Mouse (Mus musculus) hindbrain, embryonic 15.5 days (tissue): ENCODE results near the gene Eef1akmt3. TPM values are rescaled to one million over a fixed set of nuclear protein-coding genes. Genes with fewer than 3 reads are reported as not detected.

Source experiments
- ATAC-seq: fragments of 200-750 bp; cut with Nextera tagmentation; 2 replicates; pipeline ENCODE4 v1.8.0; 2017; ENCODE audit warnings: low read depth, moderate number of reproducible peaks, moderate TSS enrichment; ENCODE audit not compliant: low FRiP score
- H3K27ac ChIP-seq: fragments of 300-500 bp; sonication (generic); replicated peaks from 2 replicates; pipeline ENCODE4 v1.5.1; 2015; ENCODE audit warnings: mild to moderate bottlenecking, inconsistent platforms
- H3K27me3 ChIP-seq: fragments of 300-500 bp; sonication (generic); 2 replicates; pipeline ENCODE4 v1.6.1; 2015; ENCODE audit warnings: control low read depth, inconsistent platforms
- H3K36me3 ChIP-seq: fragments of 300-500 bp; sonication (generic); 2 replicates; pipeline ENCODE4 v1.6.1; 2015; ENCODE audit warnings: control low read depth, inconsistent platforms
- H3K4me1 ChIP-seq: fragments of 300-500 bp; sonication (generic); replicated peaks from 2 replicates; pipeline ENCODE4 v1.6.1; 2015; ENCODE audit warnings: control low read depth, inconsistent platforms
- H3K4me2 ChIP-seq: fragments of 300-500 bp; sonication (generic); 2 replicates; pipeline ENCODE4 v1.6.1; 2015; ENCODE audit warnings: moderate library complexity, mild to moderate bottlenecking, inconsistent platforms
- H3K4me3 ChIP-seq: fragments of 300-500 bp; sonication (generic); 2 replicates; pipeline ENCODE4 v1.5.1; 2015; ENCODE audit warnings: mild to moderate bottlenecking, inconsistent platforms
- H3K9ac ChIP-seq: fragments of 300-500 bp; sonication (generic); 2 replicates; pipeline ENCODE4 v1.6.1; 2015; ENCODE audit warnings: inconsistent platforms
- H3K9me3 ChIP-seq: fragments of 300-500 bp; sonication (generic); 2 replicates; pipeline ENCODE4 v1.6.1; 2016; ENCODE audit warnings: control low read depth, inconsistent platforms
- WGBS: fragments of 180-500 bp; shearing (Covaris S2); methylation state at CpG from one replicate; pipeline ENCODE4 v1.1.7; 2015; 5-methylcytosine and 5-hydroxymethylcytosine counted together
- polyA plus RNA-seq: library from polyadenylated mRNA; unstranded; fragments of >200 nt; fragmentation: Nextera tagmentation; extraction: Ambion mirVana; gene quantifications from 2 replicates; pipeline ENCODE4 v1.2.1, GENCODE M21; 2015

Gene Eef1akmt3
- polyA plus RNA-seq, 1 experiment from 2014 or later: 0.14 TPM

GRCm38 (mm10) chr10:127059174-127059967 is 18.1 kb upstream of the Eef1akmt3 start:
- H3K9me3 ChIP-seq: no peaks in the 10 kb centered on the region
- peak overlapping the region; percentile 94 for H3K27ac ChIP-seq
- ATAC-seq: no peak
- peak overlapping the region; percentile 73 for H3K4me2 ChIP-seq
- no peaks in the 10 kb centered on the region for H3K27me3 ChIP-seq
- H3K4me3 ChIP-seq: peak overlapping the region; percentile 90
- peak overlapping the region; percentile 93 for H3K9ac ChIP-seq
- peaks cover 52% of the 10 kb centered on the region for H3K4me1 ChIP-seq
- H3K36me3 ChIP-seq: peaks cover 28% of the 10 kb centered on the region
- under 1% methylated on average over 55 of the region's 92 CpGs for whole genome bisulfite sequencing

- 4% methylated on average over 8 of the region's 8 CpGs for WGBS
- no peaks in the 10 kb centered on the region for H3K27me3 ChIP-seq
- H3K4me3 ChIP-seq: peak overlapping the region; percentile 90
Measured at GRCm38 (mm10) chr10:127058708-127059107, 17.4 kb upstream of the Eef1akmt3 start.

GRCm38 (mm10) chr10:127058161-127058560 is 16.8 kb upstream of the Eef1akmt3 start:
- Histone ChIP-seq H3K9me3 (no peaks in the 10 kb centered on the region), H3K4me2 (peak overlapping the region; percentile 73), H3K9ac (peak overlapping the region; percentile 93), H3K36me3 (peaks cover 35% of the 10 kb centered on the region), H3K27ac (0 out of 2 replicates have a peak overlapping the region, but pooled peaks have one; percentile 94), H3K4me3 (peak overlapping the region; percentile 90), H3K4me1 (peaks cover 50% of the 10 kb centered on the region), H3K27me3 (no peaks in the 10 kb centered on the region)
- ATAC-seq: no peak
- WGBS: under 1% methylated on average over 9 of the region's 9 CpGs

More at GRCm38 (mm10) chr10:127058708-127059107, 17.4 kb upstream of the Eef1akmt3 start:
- Histone ChIP-seq H3K27ac (peak overlapping the region; percentile 94; the same call in 1 of the 2 replicates), H3K36me3 (peaks cover 34% of the 10 kb centered on the region), H3K4me2 (peak overlapping the region; percentile 73), H3K9me3 (no peaks in the 10 kb centered on the region), H3K4me1 (peaks cover 50% of the 10 kb centered on the region), H3K9ac (peak overlapping the region; percentile 93)
- ATAC-seq: no peak

- Histone ChIP-seq H3K27ac (no peak overlapping the region), H3K9me3 (no peaks in the 10 kb centered on the region), H3K9ac (no peak overlapping the region), H3K27me3 (peaks cover 1% of the 10 kb centered on the region), H3K4me3 (no peak overlapping the region), H3K4me1 (peaks cover 40% of the 10 kb centered on the region), H3K4me2 (no peak overlapping the region), H3K36me3 (peaks cover 38% of the 10 kb centered on the region)
- no peak for ATAC-seq
- WGBS: 90% methylated on average over 20 of the region's 20 CpGs
Measured at GRCm38 (mm10) chr10:127056490-127056889, 15.2 kb upstream of the Eef1akmt3 start.

GRCm38 (mm10) chr10:127055406-127055805 is 14.1 kb upstream of the Eef1akmt3 start:
- Histone ChIP-seq H3K4me1 (peaks cover 34% of the 10 kb centered on the region), H3K9me3 (no peaks in the 10 kb centered on the region), H3K4me3 (no peak overlapping the region), H3K9ac (no peak overlapping the region), H3K27me3 (peaks cover 12% of the 10 kb centered on the region), H3K4me2 (no peak overlapping the region), H3K27ac (no peak overlapping the region), H3K36me3 (peaks cover 38% of the 10 kb centered on the region)
- 90% methylated on average over 8 of the region's 8 CpGs for WGBS
- no peak for ATAC-seq

- no peak for ATAC-seq
- WGBS: 77% methylated on average over 4 of the region's 4 CpGs
Measured at GRCm38 (mm10) chr10:127054646-127055045, 13.3 kb upstream of the Eef1akmt3 start.

GRCm38 (mm10) chr10:127050119-127050474 is 8.8 kb upstream of the Eef1akmt3 start:
- H3K27me3 ChIP-seq: peaks cover 44% of the 10 kb centered on the region
- no peak for ATAC-seq
- WGBS: 17% methylated on average over 10 of the region's 10 CpGs

More at GRCm38 (mm10) chr10:127054646-127055045, 13.3 kb upstream of the Eef1akmt3 start:
- peaks cover 38% of the 10 kb centered on the region for H3K4me1 ChIP-seq
- H3K9ac ChIP-seq: no peak overlapping the region
- H3K9me3 ChIP-seq: no peaks in the 10 kb centered on the region
- H3K27ac ChIP-seq: no peak overlapping the region
- peaks cover 38% of the 10 kb centered on the region for H3K36me3 ChIP-seq
- no peak overlapping the region for H3K4me2 ChIP-seq
- H3K27me3 ChIP-seq: peaks cover 20% of the 10 kb centered on the region
- H3K4me3 ChIP-seq: no peak overlapping the region

GRCm38 (mm10) chr10:127049395-127050118 is 8.2 kb upstream of the Eef1akmt3 start:
- H3K4me1 ChIP-seq: peaks cover 12% of the 10 kb centered on the region; the same call in 1 of the 2 replicates
- H3K36me3 ChIP-seq: peaks cover 12% of the 10 kb centered on the region; the same call in 1 of the 2 replicates
- ATAC-seq: no peak
- H3K9ac ChIP-seq: no peak overlapping the region
- 0 out of 2 replicates have a peak overlapping the region, but pooled peaks have one; percentile 2 for H3K4me3 ChIP-seq
- H3K9me3 ChIP-seq: no peaks in the 10 kb centered on the region
- no peak overlapping the region for H3K27ac ChIP-seq
- peaks cover 44% of the 10 kb centered on the region for H3K27me3 ChIP-seq
- 4% methylated on average over 29 of the region's 29 CpGs for WGBS
- no peak overlapping the region for H3K4me2 ChIP-seq

More at GRCm38 (mm10) chr10:127050119-127050474, 8.8 kb upstream of the Eef1akmt3 start:
- H3K4me1 ChIP-seq: peaks cover 17% of the 10 kb centered on the region; the same call in 1 of the 2 replicates
- H3K36me3 ChIP-seq: peaks cover 15% of the 10 kb centered on the region; the same call in 1 of the 2 replicates
- H3K9me3 ChIP-seq: no peaks in the 10 kb centered on the region
- H3K9ac ChIP-seq: no peak overlapping the region
- H3K4me2 ChIP-seq: no peak overlapping the region
- H3K4me3 ChIP-seq: 0 out of 2 replicates have a peak overlapping the region, but pooled peaks have one; percentile 2
- no peak overlapping the region for H3K27ac ChIP-seq

GRCm38 (mm10) chr10:127048608-127049394 is 7.5 kb upstream of the Eef1akmt3 start:
- 7% methylated on average over 35 of the region's 35 CpGs for WGBS
- Histone ChIP-seq H3K9ac (no peak overlapping the region; the same call in 1 of the 2 replicates), H3K4me1 (peaks cover 12% of the 10 kb centered on the region; the same call in 1 of the 2 replicates), H3K9me3 (no peaks in the 10 kb centered on the region), H3K36me3 (peaks cover 5% of the 10 kb centered on the region; the same call in 1 of the 2 replicates), H3K27ac (no peak overlapping the region), H3K4me2 (no peak overlapping the region), H3K27me3 (peaks cover 44% of the 10 kb centered on the region), H3K4me3 (0 out of 2 replicates have a peak overlapping the region, but pooled peaks have one; percentile 2)
- no peak for ATAC-seq

- 0 out of 2 replicates have a peak, but pooled peaks cover 1% of the 10 kb centered on the region for H3K36me3 ChIP-seq
- ATAC-seq: no peak
- no peak within 1 kb of the TSS for H3K4me2 ChIP-seq
- no peak within 1 kb of the TSS; the same call in 1 of the 2 replicates for H3K9ac ChIP-seq
- 27% methylated on average over 5 of the region's 5 CpGs for WGBS
- H3K9me3 ChIP-seq: no peaks in the 10 kb centered on the region
- peaks cover 44% of the 10 kb centered on the region for H3K27me3 ChIP-seq
- 0 out of 2 replicates have a peak within 1 kb of the TSS, but pooled peaks have one; percentile 2 for H3K4me3 ChIP-seq
- peaks cover 12% of the 10 kb centered on the region for H3K4me1 ChIP-seq
- H3K27ac ChIP-seq: no peak within 1 kb of the TSS
Measured at GRCm38 (mm10) chr10:127047954-127048353, 6.6 kb upstream of the Eef1akmt3 start, which contains the start of gene Cyp27b1. Gene Cyp27b1 (plus strand): TSS chr10:127048250.

- Histone ChIP-seq H3K27me3 (peaks cover 15% of the 10 kb centered on the region), H3K4me3 (no peak overlapping the region), H3K27ac (no peak overlapping the region), H3K9ac (no peak overlapping the region), H3K36me3 (no peaks in the 10 kb centered on the region), H3K9me3 (no peaks in the 10 kb centered on the region), H3K4me1 (peaks cover 14% of the 10 kb centered on the region), H3K4me2 (no peak overlapping the region)
- WGBS: 78% methylated on average over 6 of the region's 6 CpGs
- no peak for ATAC-seq
Measured at GRCm38 (mm10) chr10:127043187-127043586, 1.9 kb upstream of the Eef1akmt3 start.
